In the genomic region with DNA sequence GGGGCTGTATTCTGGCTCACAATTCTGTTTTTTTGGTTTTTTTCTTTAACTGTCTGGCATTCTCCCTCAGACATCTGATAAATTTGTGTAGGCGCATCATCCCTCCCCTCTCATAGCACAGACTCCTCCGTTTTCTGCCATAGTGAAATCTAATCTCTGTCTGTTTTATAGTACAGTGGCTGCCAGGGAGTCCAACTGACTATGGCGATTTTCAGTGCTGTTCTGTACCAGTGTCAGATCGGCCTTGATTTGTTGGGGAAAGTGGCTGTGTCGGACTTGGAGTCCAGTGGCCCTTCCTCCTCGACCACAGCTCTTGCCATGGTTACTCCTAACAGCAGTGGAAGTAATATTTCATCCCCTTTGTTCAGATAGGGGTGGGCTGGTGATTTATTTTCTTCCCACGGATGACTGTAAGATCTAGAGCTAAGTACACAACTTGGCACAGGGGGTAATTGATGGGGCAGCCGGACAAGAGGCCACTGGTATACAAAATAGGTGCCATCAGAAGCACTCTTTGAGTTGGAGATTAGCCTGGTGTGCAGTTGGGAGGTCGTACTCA, we compare ENCODE assay signal across 24 mouse cellular contexts.
DNase-seq lines count a peak whose midpoint lies in the region; ATAC-seq and TF ChIP-seq lines count a peak whose summit lies in the region.
"Had no signal": no experiment of that assay in that cellular context is flagged by ENCODE, and none has a peak within 500 bp of the region (broad histone marks: within the 10 kb centered on the region; RNA-seq: fewer than 3 reads in every experiment).

No protein-coding gene starts in this region.

- ATAC-seq in kidney, embryonic 14.5 days (ENCODE audit: low FRiP score, low TSS enrichment): peak; percentile 35; the same call in 1 of the 2 replicates
- 0 out of 2 replicates have a peak, but pooled peaks have one; percentile 29 for ATAC-seq in kidney, postnatal 0 days (replicated peaks; ENCODE audit: low FRiP score, low read depth)
- peak; percentile 47 for ATAC-seq in neural tube, embryonic 13.5 days (ENCODE audit: low read depth)
- peak; percentile 81 for ATAC-seq in neural tube, embryonic 15.5 days (ENCODE audit: low FRiP score)
- ATAC-seq: forebrain, embryonic 14.5 days had no signal

- H3K27me3 ChIP-seq in kidney, embryonic 14.5 days (ENCODE audit: control insufficient read depth, insufficient read depth, low read length): no peaks in the 10 kb centered on the region
- H3K27me3 ChIP-seq in kidney, postnatal 0 days (ENCODE audit: insufficient read depth, low read length): no peaks in the 10 kb centered on the region
- no peaks in the 10 kb centered on the region for H3K27me3 ChIP-seq in neural tube, embryonic 13.5 days
- H3K27me3 ChIP-seq in neural tube, embryonic 15.5 days (replicated peaks): no peaks in the 10 kb centered on the region
- H3K27me3 ChIP-seq: embryonic facial prominence, embryonic 13.5 days; embryonic facial prominence, embryonic 15.5 days; forebrain, embryonic 12.5 days had no signal

- no peak overlapping the region for H3K27ac ChIP-seq in kidney, embryonic 14.5 days (ENCODE audit: low read depth, low read length)
- no peak overlapping the region for H3K27ac ChIP-seq in kidney, postnatal 0 days
- no peak overlapping the region for H3K27ac ChIP-seq in neural tube, embryonic 13.5 days (replicated peaks)
- no peak overlapping the region for H3K27ac ChIP-seq in neural tube, embryonic 15.5 days (replicated peaks)
- H3K27ac ChIP-seq: embryonic facial prominence, embryonic 13.5 days; embryonic facial prominence, embryonic 15.5 days; forebrain, embryonic 10.5 days; forebrain, embryonic 12.5 days had no signal

- H3K4me1 ChIP-seq in kidney, embryonic 14.5 days (ENCODE audit: control insufficient read depth, insufficient read depth, low read length): no peaks in the 10 kb centered on the region
- no peaks in the 10 kb centered on the region for H3K4me1 ChIP-seq in kidney, postnatal 0 days (replicated peaks; ENCODE audit: insufficient read depth, low read length)
- no peaks in the 10 kb centered on the region for H3K4me1 ChIP-seq in neural tube, embryonic 13.5 days (replicated peaks)
- no peaks in the 10 kb centered on the region for H3K4me1 ChIP-seq in neural tube, embryonic 15.5 days
- H3K4me1 ChIP-seq: embryonic facial prominence, embryonic 13.5 days; embryonic facial prominence, embryonic 15.5 days; forebrain, embryonic 10.5 days; forebrain, embryonic 12.5 days had no signal

- H3K36me3 ChIP-seq in kidney, embryonic 14.5 days (ENCODE audit: control insufficient read depth, insufficient read depth, low read length): no peaks in the 10 kb centered on the region
- H3K36me3 ChIP-seq in kidney, postnatal 0 days (ENCODE audit: insufficient read depth, low read length): no peaks in the 10 kb centered on the region
- no peaks in the 10 kb centered on the region for H3K36me3 ChIP-seq in neural tube, embryonic 13.5 days
- H3K36me3 ChIP-seq in neural tube, embryonic 15.5 days: no peaks in the 10 kb centered on the region
- H3K36me3 ChIP-seq: embryonic facial prominence, embryonic 13.5 days; embryonic facial prominence, embryonic 15.5 days; forebrain, embryonic 10.5 days; forebrain, embryonic 12.5 days had no signal

- 46% methylated on average over 9 of the region's 9 CpGs for WGBS in kidney, embryonic 14.5 days
- 29% methylated on average over 9 of the region's 9 CpGs for WGBS in kidney, postnatal 0 days
- WGBS in neural tube, embryonic 13.5 days: 66% methylated on average over 9 of the region's 9 CpGs
- 68% methylated on average over 9 of the region's 9 CpGs for WGBS in neural tube, embryonic 15.5 days

- H3K9me3 ChIP-seq in kidney, embryonic 14.5 days (ENCODE audit: control insufficient read depth, low read length): no peaks in the 10 kb centered on the region
- H3K9me3 ChIP-seq in kidney, postnatal 0 days (replicated peaks; ENCODE audit: low read length): no peaks in the 10 kb centered on the region
- H3K9me3 ChIP-seq in neural tube, embryonic 13.5 days: no peaks in the 10 kb centered on the region
- no peaks in the 10 kb centered on the region for H3K9me3 ChIP-seq in neural tube, embryonic 15.5 days (replicated peaks)
- H3K9me3 ChIP-seq: embryonic facial prominence, embryonic 13.5 days; embryonic facial prominence, embryonic 15.5 days; forebrain, embryonic 10.5 days; forebrain, embryonic 12.5 days had no signal

- DNase-seq in kidney, postnatal 10 days: no peak
- peak; percentile 57 for DNase-seq in kidney, postnatal 0 days (ENCODE audit: low spot score)
- no peak for DNase-seq in kidney, postnatal 14 days
- no peak for DNase-seq in neural tube, embryonic 10.5 days (ENCODE audit: extremely low spot score, low spot score)
- DNase-seq in gastrocnemius, adult 18-20 months (ENCODE audit: low spot score): no peak
- DNase-seq: adrenal gland, adult 2 months; adrenal gland, postnatal 10 days; adrenal gland, postnatal 25 days; cerebellum, adult 11 months; cerebellum, adult 18-20 months; cerebellum, adult 8-10 months; cerebellum, adult 9-11 months; cerebellum, postnatal 14 days; cerebellum, postnatal 36 days; embryo, embryonic 11 days had no signal

- no peak overlapping the region for H3K4me3 ChIP-seq in kidney, embryonic 14.5 days (ENCODE audit: low read length)
- H3K4me3 ChIP-seq in kidney, postnatal 0 days (replicated peaks; ENCODE audit: low read depth, low read length): no peak overlapping the region
- H3K4me3 ChIP-seq in neural tube, embryonic 13.5 days: no peak overlapping the region
- H3K4me3 ChIP-seq in neural tube, embryonic 15.5 days (replicated peaks): no peak overlapping the region
- H3K4me3 ChIP-seq: embryonic facial prominence, embryonic 13.5 days; embryonic facial prominence, embryonic 15.5 days; erythroblast, embryonic 14.5 days; forebrain, embryonic 10.5 days; forebrain, embryonic 12.5 days had no signal

- TF ChIP-seq CTCF in kidney, postnatal 0 days (IDR thresholded peaks at IDR 0.05; ENCODE audit: low read depth): no peak

- H3K4me2 ChIP-seq in kidney, embryonic 14.5 days (replicated peaks; ENCODE audit: low read depth, low read length): no peak overlapping the region
- no peak overlapping the region for H3K4me2 ChIP-seq in kidney, postnatal 0 days (ENCODE audit: low read length)
- H3K4me2 ChIP-seq in neural tube, embryonic 13.5 days: no peak overlapping the region
- no peak overlapping the region for H3K4me2 ChIP-seq in neural tube, embryonic 15.5 days
- H3K4me2 ChIP-seq: embryonic facial prominence, embryonic 13.5 days; embryonic facial prominence, embryonic 15.5 days; forebrain, embryonic 12.5 days had no signal

- H3K9ac ChIP-seq in kidney, embryonic 14.5 days (ENCODE audit: low read depth, low read length): no peak overlapping the region
- H3K9ac ChIP-seq in kidney, postnatal 0 days (ENCODE audit: low read depth, low read length): no peak overlapping the region
- no peak overlapping the region for H3K9ac ChIP-seq in neural tube, embryonic 13.5 days
- H3K9ac ChIP-seq in neural tube, embryonic 15.5 days (replicated peaks): no peak overlapping the region
- H3K9ac ChIP-seq: embryonic facial prominence, embryonic 13.5 days; embryonic facial prominence, embryonic 15.5 days; forebrain, embryonic 12.5 days had no signal

Comparison
In these comparisons a context has a peak if more than half of its experiments do, and no peak if none do; other contexts are left out.
1. ATAC-seq: peak in every context shown above with its lines; median percentile 81 in neural tube, embryonic 15.5 days; 47 in neural tube, embryonic 13.5 days; 35 in kidney, embryonic 14.5 days; 29 in kidney, postnatal 0 days.